Mouse (Mus musculus) adipocyte (in vitro differentiated cells): Measurements from ENCODE around the gene Slc3a1.
A peak's percentile ranks its signal among the peaks of the same experiment; 100 is the strongest.

Experiments
- DNase-seq: peaks from one replicate; pipeline ENCODE4 v3.0.0-alpha.2; 2016; ENCODE audit warnings: low spot score

The Slc3a1 gene

DNA sequence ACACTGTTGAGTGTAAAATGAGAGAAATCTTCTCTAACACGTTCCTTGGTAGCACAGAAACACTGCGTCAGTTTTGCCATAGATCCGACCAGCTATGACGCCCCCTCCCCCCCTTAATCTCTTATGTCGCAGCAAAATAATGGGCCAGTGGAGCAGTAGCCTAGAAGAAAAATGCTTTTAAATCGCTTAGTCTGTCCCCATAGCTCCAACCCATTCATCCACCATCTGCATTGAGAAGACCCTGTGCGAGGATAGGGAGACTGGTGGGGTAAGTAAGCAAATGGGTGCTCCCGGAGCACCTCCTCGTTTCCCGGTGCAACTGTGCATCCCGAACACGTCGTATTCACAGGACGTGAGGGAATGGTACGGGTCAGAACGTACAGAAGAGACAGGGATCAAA, 61.4 kb downstream of the Slc3a1 start:
- peak; percentile 62 for DNase-seq

DNA sequence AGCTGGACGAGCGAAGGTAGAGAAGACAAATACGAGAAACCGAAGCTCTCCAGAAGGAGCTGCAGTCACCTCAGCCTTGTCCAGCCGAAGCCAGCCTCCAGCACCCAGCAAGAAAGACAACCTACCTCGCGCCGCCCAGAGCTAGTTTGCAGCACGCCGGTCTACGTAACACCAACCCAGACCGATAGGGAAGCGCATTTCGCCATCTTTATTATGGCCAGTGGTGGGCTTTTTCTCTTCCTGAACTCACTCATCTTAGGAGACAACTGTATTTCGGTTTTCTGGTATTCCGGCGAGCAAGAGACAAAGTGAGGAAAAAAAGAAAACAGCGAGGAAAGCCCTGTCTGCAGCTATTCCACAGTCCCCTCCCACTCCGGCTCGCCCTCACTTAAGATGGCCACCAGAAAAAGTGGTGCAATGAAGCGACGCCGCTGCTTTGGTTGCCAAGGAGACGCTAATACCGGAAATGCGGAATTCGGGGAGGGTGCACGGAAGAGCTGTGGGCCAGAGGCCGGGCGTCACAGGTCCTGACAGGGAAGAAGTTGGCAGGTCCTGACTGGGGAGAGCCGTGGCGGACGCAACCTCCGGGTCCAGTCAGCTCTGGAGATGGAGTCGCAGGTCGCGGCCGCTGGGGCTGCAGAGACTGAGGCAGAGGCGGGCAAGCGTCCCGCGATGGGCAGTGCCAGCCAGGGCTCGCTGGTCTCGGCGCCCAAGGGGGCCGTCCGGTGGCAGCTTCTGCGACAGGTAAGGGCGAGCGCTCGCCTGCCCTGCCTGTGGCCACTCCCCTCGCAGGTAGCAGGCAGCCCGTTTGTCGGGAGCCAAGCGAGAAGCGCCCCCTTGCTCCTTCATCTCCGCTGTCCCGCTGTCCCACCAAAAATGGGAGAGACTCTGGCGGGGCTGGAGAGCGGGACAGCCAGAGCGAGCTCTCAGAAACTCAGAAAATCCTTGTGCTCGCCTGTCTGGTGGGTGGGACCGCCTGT, 62.2 kb downstream of the Slc3a1 start, which contains the start of the genes Prepl and Camkmt:
TSS of gene Prepl (minus strand) at position 122 of the 980 bp plus-strand sequence.
TSS of gene Camkmt (plus strand) at position 433 of the 980 bp plus-strand sequence.
- DNase-seq = peak; percentile 99

DNA sequence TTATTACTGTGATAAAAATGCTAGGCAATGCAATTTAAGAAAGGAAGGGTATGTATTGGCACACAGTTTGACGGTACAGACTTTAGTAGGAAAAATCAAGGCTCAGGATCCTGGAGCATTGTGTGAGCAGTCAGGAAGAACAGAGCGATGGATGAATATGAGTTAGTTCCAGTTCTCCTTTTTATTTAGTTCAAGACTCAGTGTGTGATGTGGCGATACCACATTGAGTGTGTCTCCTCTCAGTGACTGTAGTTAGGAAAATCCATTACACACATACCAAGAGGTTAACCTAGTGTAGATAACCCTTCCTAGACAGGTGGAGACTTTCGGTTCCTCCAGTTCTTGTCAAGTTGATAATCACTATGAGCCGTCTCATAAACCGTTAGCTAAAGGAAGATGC, 63.6 kb downstream of the Slc3a1 start:
- DNase-seq = no peak

DNA sequence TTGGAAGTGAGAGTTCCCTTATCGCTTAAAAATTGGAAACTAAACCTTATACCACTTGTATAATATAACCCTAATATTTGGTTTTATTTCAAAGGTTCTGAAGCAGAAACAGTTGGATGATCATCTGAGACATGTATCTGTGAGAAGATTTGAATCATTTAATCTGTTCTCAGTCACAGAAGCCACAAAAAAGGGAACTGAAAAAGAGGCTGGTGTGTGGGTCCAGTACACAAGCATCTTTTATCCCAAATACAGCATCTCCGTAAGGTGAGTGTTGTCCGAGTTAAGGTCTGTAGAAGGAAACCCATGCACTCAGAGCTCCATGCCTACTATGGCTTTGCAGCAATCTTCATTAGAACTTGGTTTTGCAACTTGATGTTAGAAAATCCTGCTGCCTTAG, 68.2 kb downstream of the Slc3a1 start:
- no peak for DNase-seq

DNA sequence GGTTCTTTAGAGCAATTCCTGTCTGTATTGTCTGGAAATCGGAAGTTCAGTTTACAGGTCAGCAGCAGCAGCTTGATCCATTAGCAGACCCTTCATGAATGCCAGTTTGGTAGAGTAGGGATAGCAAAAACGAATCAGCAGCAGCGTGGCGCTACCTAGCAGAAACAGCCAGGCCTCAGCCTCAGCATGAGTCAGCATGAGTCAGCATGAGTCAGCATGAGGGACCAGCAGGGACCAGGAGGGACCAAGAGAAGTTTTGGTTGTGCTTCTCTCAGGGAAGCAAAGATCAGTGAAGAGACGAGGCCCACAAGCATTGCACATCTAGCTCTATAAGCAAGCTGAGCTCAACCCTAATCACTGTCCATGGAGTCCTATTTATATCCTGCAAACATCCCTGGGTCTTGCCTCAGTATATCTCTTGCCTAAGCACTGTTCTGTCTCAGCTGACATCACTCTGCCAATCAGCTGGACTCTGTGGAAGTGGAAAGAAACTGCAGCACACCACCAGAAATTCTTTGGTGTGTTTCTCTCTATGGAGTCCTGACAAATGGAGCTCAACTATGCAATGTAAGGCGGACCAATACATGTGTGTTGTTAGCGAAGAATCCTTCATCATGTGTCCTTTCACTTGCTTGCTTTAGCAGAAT, 70.6 kb downstream of the Slc3a1 start:
- DNase-seq = no peak

DNA sequence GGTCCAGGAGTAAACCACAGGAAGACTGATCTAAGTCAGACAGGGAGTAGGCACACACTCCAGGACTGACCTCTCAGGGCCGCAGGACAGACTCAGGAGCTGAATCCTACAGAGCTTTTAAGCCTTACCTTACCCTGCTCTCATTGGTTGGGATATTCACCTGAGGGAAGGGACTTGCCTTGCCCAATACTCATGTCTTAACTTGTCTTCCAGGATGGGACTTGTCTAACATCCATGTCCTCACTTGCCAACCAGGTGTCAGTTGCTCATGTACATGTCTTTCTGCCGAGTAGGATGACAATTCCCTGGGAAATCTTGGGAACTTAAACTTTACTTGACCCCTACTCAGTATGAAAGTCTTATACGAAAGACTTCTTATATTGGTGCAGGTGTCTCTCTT, 72.1 kb downstream of the Slc3a1 start:
- DNase-seq = no peak

DNA sequence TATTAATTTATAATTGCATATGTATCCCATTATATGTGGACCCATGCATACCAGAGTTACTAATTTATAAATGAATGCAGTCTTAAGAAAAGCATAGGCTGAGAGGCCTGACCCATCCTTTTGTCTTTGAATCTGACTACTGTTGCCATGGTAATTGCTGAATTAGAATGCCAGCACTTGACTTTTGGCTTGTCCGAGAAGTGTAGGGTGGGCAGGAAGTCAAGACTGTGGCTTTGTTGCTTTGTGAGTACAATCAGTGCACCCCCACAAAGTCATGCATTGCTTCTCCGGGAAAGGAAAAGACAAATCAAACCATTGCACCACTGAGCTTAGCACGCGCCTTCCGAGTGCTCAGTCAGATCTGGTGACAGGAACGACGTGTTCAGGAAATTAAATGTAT, 73.6 kb downstream of the Slc3a1 start:
- no peak for DNase-seq

DNA sequence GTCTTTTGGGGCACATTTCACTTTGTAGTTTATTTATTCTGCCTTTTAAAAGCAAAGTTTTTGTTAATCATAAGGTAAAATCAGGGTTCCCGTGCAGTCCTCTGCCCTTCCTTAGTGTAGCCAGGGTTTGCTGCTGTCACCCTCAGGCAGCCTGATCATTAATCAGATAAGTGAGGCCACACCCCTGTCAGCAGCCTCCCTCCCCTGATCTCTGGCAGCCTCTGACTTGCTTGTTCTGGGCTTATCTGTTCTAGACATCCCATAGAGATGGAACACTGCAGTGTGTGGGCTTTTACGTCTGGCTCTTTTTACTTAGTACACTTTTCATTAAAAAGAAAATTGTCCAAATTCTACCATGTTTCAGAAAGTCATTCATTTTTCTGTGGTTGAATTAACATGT, 75.1 kb downstream of the Slc3a1 start:
- DNase-seq = no peak

DNA sequence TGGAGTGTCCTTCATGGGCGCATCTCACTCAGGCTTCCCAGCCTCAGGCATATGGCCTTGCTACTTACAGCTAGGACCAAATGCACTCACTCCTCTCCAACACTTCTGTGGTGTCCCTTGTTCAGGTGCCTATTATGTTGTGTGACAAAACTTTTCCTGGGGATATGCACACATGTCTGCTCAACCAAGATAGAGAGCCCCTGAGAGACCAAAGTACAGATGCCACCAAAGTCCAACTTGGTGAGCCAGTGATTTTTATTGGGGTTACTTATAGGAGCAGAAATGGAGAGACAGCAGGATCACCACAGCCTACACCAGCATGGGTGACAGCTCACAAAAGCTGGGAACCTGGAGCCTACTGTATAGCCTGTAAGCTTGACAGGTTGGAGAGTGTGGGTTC, 82.5 kb downstream of the Slc3a1 start:
- DNase-seq = no peak

DNA sequence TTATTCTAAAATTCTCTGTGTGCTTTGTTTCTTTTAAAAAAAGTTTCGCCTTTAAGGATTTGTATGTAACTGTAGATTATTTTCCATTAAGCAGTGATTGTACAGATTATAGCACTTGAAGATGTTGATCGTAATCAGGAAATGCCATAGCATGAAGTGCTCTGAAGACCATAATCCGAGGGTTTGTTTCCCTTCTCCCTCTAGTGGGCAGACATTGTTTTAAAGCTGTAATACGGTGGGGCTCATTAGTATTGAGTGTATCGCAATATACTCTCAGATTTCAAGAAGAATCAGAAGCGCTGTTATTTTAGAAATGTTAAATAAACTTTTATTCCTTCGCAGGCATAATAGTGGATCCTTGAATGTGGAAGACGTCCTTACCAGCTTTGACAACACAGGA, 85.3 kb downstream of the Slc3a1 start:
- DNase-seq = no peak
